Mouse (Mus musculus) myocyte (in vitro differentiated cells): ENCODE results near the gene Grk5. TPM values are rescaled to one million over a fixed set of nuclear protein-coding genes. Genes with fewer than 3 reads are reported as not detected.

Experiments used
- H3K27me3 ChIP-seq: one replicate; pipeline ENCODE4 v1.6.1; 2011; ENCODE audit not compliant: control insufficient read depth, insufficient read depth, insufficient read length
- H3K36me3 ChIP-seq: one replicate; pipeline ENCODE4 v1.6.1; 2011; ENCODE audit not compliant: control insufficient read depth, insufficient read depth
- H3K4me2 ChIP-seq: one replicate; pipeline ENCODE4 v1.6.1; 2011; ENCODE audit warnings: low read depth, control low read depth
- H3K4me3 ChIP-seq: one replicate; pipeline ENCODE4 v1.5.1; 2011; ENCODE audit warnings: mild to moderate bottlenecking, control low read depth, moderate library complexity
- H3K79me2 ChIP-seq: one replicate; pipeline ENCODE4 v1.6.1; 2011; ENCODE audit not compliant: control insufficient read depth, insufficient read depth
- H3ac ChIP-seq: one replicate; pipeline ENCODE4 v1.6.1; 2011; ENCODE audit not compliant: control insufficient read depth, insufficient read length
- CEBPB ChIP-seq: IDR thresholded peaks from 2 replicates; pipeline ENCODE4 v1.6.1; 2011; ENCODE audit warnings: mild to moderate bottlenecking, moderate library complexity; ENCODE audit not compliant: poor library complexity, insufficient read depth, severe bottlenecking
- E2F4 ChIP-seq: IDR thresholded peaks from one replicate; pipeline ENCODE4 v1.6.1; 2011; ENCODE audit warnings: mild to moderate bottlenecking, control low read depth, moderate library complexity; ENCODE audit not compliant: insufficient read depth
- MAX ChIP-seq: IDR thresholded peaks from one replicate; pipeline ENCODE4 v1.6.1; 2011; ENCODE audit warnings: low read depth, mild to moderate bottlenecking, control low read depth
- MYOD1 ChIP-seq, 3 experiments: IDR thresholded peaks; one replicate each; pipeline ENCODE4 v1.6.1; 2011; ENCODE audit warnings: control low read depth in 2 of 3, low read depth in 2 of 3, mild to moderate bottlenecking in 2 of 3, moderate library complexity in 1 of 3; ENCODE audit not compliant: insufficient read length in 2 of 3, control insufficient read depth in 1 of 3
- MYOG ChIP-seq, 3 experiments: IDR thresholded peaks; one replicate each; pipeline ENCODE4 v1.6.1; 2011; ENCODE audit warnings: control low read depth in 2 of 3, low read depth in 2 of 3, mild to moderate bottlenecking in 2 of 3; ENCODE audit not compliant: insufficient read length in 2 of 3, control insufficient read depth in 1 of 3, insufficient read depth in 1 of 3
- POLR2A ChIP-seq: IDR thresholded peaks from one replicate; pipeline ENCODE4 v1.6.1; 2011; ENCODE audit warnings: low read depth, mild to moderate bottlenecking, control low read depth, moderate library complexity; ENCODE audit not compliant: insufficient read length
- POLR2AphosphoS2 ChIP-seq: IDR thresholded peaks from one replicate; pipeline ENCODE4 v1.6.1; 2011; ENCODE audit warnings: low read depth, control low read depth; ENCODE audit not compliant: insufficient read length
- REST ChIP-seq: IDR thresholded peaks from one replicate; pipeline ENCODE4 v1.6.1; 2011; ENCODE audit warnings: mild to moderate bottlenecking, control low read depth, moderate library complexity; ENCODE audit not compliant: insufficient read depth, insufficient read length
- SRF ChIP-seq: IDR thresholded peaks from one replicate; pipeline ENCODE4 v1.6.1; 2011; ENCODE audit warnings: low read depth; ENCODE audit not compliant: control insufficient read depth, insufficient read length
- TCF12 ChIP-seq: IDR thresholded peaks from one replicate; pipeline ENCODE4 v1.6.1; 2011; ENCODE audit warnings: mild to moderate bottlenecking, control low read depth; ENCODE audit not compliant: poor library complexity, insufficient read depth, severe bottlenecking
- TCF3 ChIP-seq: IDR thresholded peaks from one replicate; pipeline ENCODE4 v1.6.1; 2011; ENCODE audit warnings: low read depth, control low read depth; ENCODE audit not compliant: insufficient read length
- USF1 ChIP-seq: IDR thresholded peaks from one replicate; pipeline ENCODE4 v1.6.1; 2011; ENCODE audit warnings: low read depth, mild to moderate bottlenecking, control low read depth, moderate library complexity
- polyA plus RNA-seq: library from polyadenylated mRNA; unstranded; fragments of >200 nt; fragmentation: generic; extraction: Trizol; gene quantifications from one replicate; pipeline ENCODE4 v1.2.1, GENCODE M21; 2012; ENCODE audit warnings: missing spikeins

Gene Grk5
- polyA plus RNA-seq, 1 experiment, result 4.0 TPM

GRCm38 (mm10) chr19:60956198-60956750 is 66.7 kb downstream of the Grk5 start:
- Histone ChIP-seq H3K36me3 (no peaks in the 10 kb centered on the region), H3K27me3 (no peaks in the 10 kb centered on the region), H3K4me3 (no peak overlapping the region), H3ac (no peak overlapping the region), H3K79me2 (no peaks in the 10 kb centered on the region), H3K4me2 (no peak overlapping the region)
- TF ChIP-seq SRF (no peak), TCF12 (no peak), USF1 (no peak)

GRCm38 (mm10) chr19:60959706-60960230 is 70.2 kb downstream of the Grk5 start:
- Histone ChIP-seq H3K4me3 (no peak overlapping the region), H3K79me2 (no peaks in the 10 kb centered on the region), H3K4me2 (no peak overlapping the region), H3K27me3 (no peaks in the 10 kb centered on the region), H3K36me3 (no peaks in the 10 kb centered on the region), H3ac (no peak overlapping the region)
- TF ChIP-seq POLR2A (no peak), TCF12 (no peak), MYOG (IDR thresholded peaks at IDR 0.05; ENCODE audit: control insufficient read depth in 1 of 3, insufficient read depth in 1 of 3, insufficient read length in 2 of 3, low read depth in 2 of 3) (no peak), SRF (no peak), USF1 (no peak), CEBPB (no peak), TCF3 (no peak), MYOD1 (IDR thresholded peaks at IDR 0.05; ENCODE audit: control insufficient read depth in 1 of 3, insufficient read length in 2 of 3, low read depth in 2 of 3) (no peak), REST (no peak), MAX (no peak), POLR2AphosphoS2 (no peak), E2F4 (no peak)

GRCm38 (mm10) chr19:60962358-60963061 is 73.0 kb downstream of the Grk5 start:
- no peak for TF ChIP-seq REST
- no peak for TF ChIP-seq USF1
- no peak for TF ChIP-seq TCF3
- no peak for TF ChIP-seq MYOG (IDR thresholded peaks at IDR 0.05; ENCODE audit: control insufficient read depth in 1 of 3, insufficient read depth in 1 of 3, insufficient read length in 2 of 3, low read depth in 2 of 3)
- TF ChIP-seq POLR2AphosphoS2, result no peak
- TF ChIP-seq SRF, result no peak
- TF ChIP-seq POLR2A, result no peak
- no peak for TF ChIP-seq E2F4
- TF ChIP-seq CEBPB, result no peak
- no peak for TF ChIP-seq MAX
- no peak for TF ChIP-seq MYOD1 (IDR thresholded peaks at IDR 0.05; ENCODE audit: control insufficient read depth in 1 of 3, insufficient read length in 2 of 3, low read depth in 2 of 3)
- TF ChIP-seq TCF12, result no peak
- H3K27me3 ChIP-seq, result no peaks in the 10 kb centered on the region

GRCm38 (mm10) chr19:60967909-60968308 is 78.4 kb downstream of the Grk5 start:
- no peak overlapping the region for H3K4me2 ChIP-seq
- TF ChIP-seq REST, result no peak
- no peak for TF ChIP-seq SRF
- no peak for TF ChIP-seq TCF12
- no peak for TF ChIP-seq USF1
- TF ChIP-seq POLR2A, result no peak
- no peak for TF ChIP-seq MAX
- TF ChIP-seq TCF3, result no peak
- no peak for TF ChIP-seq E2F4
- no peak for TF ChIP-seq MYOD1 (IDR thresholded peaks at IDR 0.05; ENCODE audit: control insufficient read depth in 1 of 3, insufficient read length in 2 of 3, low read depth in 2 of 3)
- no peak for TF ChIP-seq CEBPB
- no peak for TF ChIP-seq MYOG (IDR thresholded peaks at IDR 0.05; ENCODE audit: control insufficient read depth in 1 of 3, insufficient read depth in 1 of 3, insufficient read length in 2 of 3, low read depth in 2 of 3)
- TF ChIP-seq POLR2AphosphoS2, result no peak
- H3ac ChIP-seq, result no peak overlapping the region

More at GRCm38 (mm10) chr19:60962358-60963061, 73.0 kb downstream of the Grk5 start:
- H3K4me3 ChIP-seq, result no peak overlapping the region
- H3K4me2 ChIP-seq, result no peak overlapping the region
- no peaks in the 10 kb centered on the region for H3K79me2 ChIP-seq
- H3K36me3 ChIP-seq, result no peaks in the 10 kb centered on the region
- no peak overlapping the region for H3ac ChIP-seq

More at GRCm38 (mm10) chr19:60967909-60968308, 78.4 kb downstream of the Grk5 start:
- Histone ChIP-seq H3K79me2 (no peaks in the 10 kb centered on the region), H3K27me3 (no peaks in the 10 kb centered on the region), H3K4me3 (no peak overlapping the region), H3K36me3 (no peaks in the 10 kb centered on the region)
